Mouse (Mus musculus) CH12.LX (cell line): ENCODE measurements around the gene Celf2. TPM values are rescaled to one million over a fixed set of nuclear protein-coding genes. Genes with fewer than 3 reads are reported as not detected.

ENCODE experiments used
- DNase-seq: peaks from one replicate; pipeline ENCODE4 v3.0.0-alpha.2; 2013; ENCODE audit errors: extremely low read depth
- H3K27ac ChIP-seq: 2 replicates; pipeline ENCODE4 v1.5.1; 2012; ENCODE audit warnings: low read depth, mild to moderate bottlenecking, control low read depth, moderate library complexity; ENCODE audit not compliant: insufficient read depth
- H3K27me3 ChIP-seq: replicated peaks from 2 replicates; pipeline ENCODE3; 2012; ENCODE audit warnings: inconsistent platforms
- H3K36me3 ChIP-seq, 2 experiments: replicated peaks in 1 of 2; 2 replicates each; pipeline versions ENCODE3 to v1.6.1; 2012; ENCODE audit warnings: inconsistent platforms in 1 of 2, low read length in 1 of 2, mild to moderate bottlenecking in 1 of 2, mixed read lengths in 1 of 2, moderate library complexity in 1 of 2; ENCODE audit not compliant: control insufficient read depth in 1 of 2, insufficient read depth in 1 of 2
- H3K4me1 ChIP-seq, 2 experiments: 2 replicates each; pipeline ENCODE4 v1.6.1; 2012; ENCODE audit warnings: inconsistent platforms in 1 of 2, moderate library complexity in 1 of 2; ENCODE audit not compliant: insufficient read depth in 2 of 2, control insufficient read depth in 1 of 2
- H3K4me2 ChIP-seq: 2 replicates; pipeline ENCODE4 v1.6.1; 2012; ENCODE audit warnings: low read depth, mild to moderate bottlenecking, control low read depth; ENCODE audit not compliant: poor library complexity, insufficient read depth, severe bottlenecking
- H3K4me3 ChIP-seq, 3 experiments: fragments of 150-350 bp in 1 of 3; sonication (generic) in 1 of 3; replicated peaks in 1 of 3; 2 replicates each; pipeline versions ENCODE3 to v1.5.1; 2011 to 2012; ENCODE audit warnings: low read depth in 2 of 3, low read length in 2 of 3, mild to moderate bottlenecking in 2 of 3, moderate library complexity in 2 of 3, control low read depth in 1 of 3, improper control_type of control experiment in 1 of 3, inconsistent platforms in 1 of 3, mixed read lengths in 1 of 3; ENCODE audit not compliant: poor library complexity in 1 of 3
- H3K79me2 ChIP-seq: replicated peaks from 2 replicates; pipeline ENCODE4 v1.6.1; 2012; ENCODE audit warnings: mild to moderate bottlenecking, moderate library complexity; ENCODE audit not compliant: control insufficient read depth, poor library complexity, insufficient read depth, severe bottlenecking; ENCODE audit errors: extremely low read depth
- H3K9ac ChIP-seq: 2 replicates; pipeline ENCODE4 v1.6.1; 2012; ENCODE audit warnings: low read depth, mild to moderate bottlenecking, control low read depth, moderate library complexity; ENCODE audit not compliant: insufficient read depth
- H3K9me3 ChIP-seq: replicated peaks from 2 replicates; pipeline ENCODE3; 2012; ENCODE audit warnings: low read length, inconsistent platforms, mixed read lengths
- CTCF ChIP-seq, 2 experiments: IDR thresholded peaks in 1 of 2; conservative IDR thresholded peaks in 1 of 2; 2 replicates each; pipeline ENCODE4 v1.5.1; 2011 to 2012; ENCODE audit warnings: low read depth in 2 of 2, low read length in 2 of 2, improper control_type of control experiment in 1 of 2, inconsistent platforms in 1 of 2, mild to moderate bottlenecking in 1 of 2, moderate library complexity in 1 of 2
- E2F4 ChIP-seq: IDR thresholded peaks from 2 replicates; pipeline ENCODE4 v1.6.1; 2011; ENCODE audit warnings: low read depth, low read length, improper control_type of control experiment; ENCODE audit not compliant: insufficient replicate concordance
- JUND ChIP-seq: conservative IDR thresholded peaks from 2 replicates; pipeline ENCODE4 v1.6.1; 2011; ENCODE audit warnings: low read depth, low read length, improper control_type of control experiment
- MAX ChIP-seq: IDR thresholded peaks from 2 replicates; pipeline ENCODE4 v1.6.1; 2011; ENCODE audit warnings: low read length, improper control_type of control experiment
- MEF2A ChIP-seq: IDR thresholded peaks from 2 replicates; pipeline ENCODE4 v1.6.1; 2014; ENCODE audit warnings: low read depth, mild to moderate bottlenecking, inconsistent platforms, low read length, improper control_type of control experiment, borderline replicate concordance
- NRF1 ChIP-seq: IDR thresholded peaks from 2 replicates; pipeline ENCODE4 v1.6.1; 2014; ENCODE audit warnings: low read depth, mild to moderate bottlenecking, inconsistent platforms, low read length, improper control_type of control experiment, moderate library complexity
- POLR2A ChIP-seq: IDR thresholded peaks from 2 replicates; pipeline ENCODE4 v1.6.1; 2011; ENCODE audit warnings: low read depth, mild to moderate bottlenecking, improper control_type of control experiment, low read length
- SMC3 ChIP-seq: IDR thresholded peaks from 2 replicates; pipeline ENCODE4 v1.6.1; 2011; ENCODE audit warnings: low read depth, low read length, improper control_type of control experiment
- TBP ChIP-seq: conservative IDR thresholded peaks from 2 replicates; pipeline ENCODE4 v1.6.1; 2011; ENCODE audit warnings: low read depth, low read length, improper control_type of control experiment
- USF2 ChIP-seq: conservative IDR thresholded peaks from 2 replicates; pipeline ENCODE4 v1.6.1; 2011; ENCODE audit warnings: low read depth, low read length, improper control_type of control experiment
- dilution Hi-C: fragments of 300-500 bp; cut with MboI; formaldehyde crosslinking; loops from 2 replicates; pipeline ENCODE4 v1.14.3; 2020; ENCODE audit warnings: low sequenced_read_pairs; ENCODE audit not compliant: extremely low pct_unique_long_range_greater_than_20kb, extremely low pct_ligation_motif_present
- in situ Hi-C: fragments of 300-500 bp; cut with MboI; formaldehyde crosslinking; loops from 3 replicates; pipeline ENCODE4 v1.14.3; 2019; ENCODE audit warnings: low sequenced_read_pairs, low pct_ligation_motif_present, low pct_unique_long_range_greater_than_20kb, mixed read lengths
- polyA plus RNA-seq: library from polyadenylated mRNA; unstranded; fragments of >175 nt; gene quantifications from 2 replicates; pipeline ENCODE4 v1.2.1, GENCODE M21; 2012; ENCODE audit warnings: low read depth; ENCODE audit not compliant: insufficient read length
- total RNA-seq, 2 experiments: library from RNA; depleted of rRNA; stranded (reverse); fragments of 300-350 nt in 1 of 2; fragments of >200 nt in 1 of 2; gene quantifications; 2 replicates each; pipeline ENCODE4 v1.2.3; 2012 to 2014

The Celf2 gene
- total and polyA plus RNA-seq, 3 experiments: 51.0 to 143 (median 103) TPM

DNA sequence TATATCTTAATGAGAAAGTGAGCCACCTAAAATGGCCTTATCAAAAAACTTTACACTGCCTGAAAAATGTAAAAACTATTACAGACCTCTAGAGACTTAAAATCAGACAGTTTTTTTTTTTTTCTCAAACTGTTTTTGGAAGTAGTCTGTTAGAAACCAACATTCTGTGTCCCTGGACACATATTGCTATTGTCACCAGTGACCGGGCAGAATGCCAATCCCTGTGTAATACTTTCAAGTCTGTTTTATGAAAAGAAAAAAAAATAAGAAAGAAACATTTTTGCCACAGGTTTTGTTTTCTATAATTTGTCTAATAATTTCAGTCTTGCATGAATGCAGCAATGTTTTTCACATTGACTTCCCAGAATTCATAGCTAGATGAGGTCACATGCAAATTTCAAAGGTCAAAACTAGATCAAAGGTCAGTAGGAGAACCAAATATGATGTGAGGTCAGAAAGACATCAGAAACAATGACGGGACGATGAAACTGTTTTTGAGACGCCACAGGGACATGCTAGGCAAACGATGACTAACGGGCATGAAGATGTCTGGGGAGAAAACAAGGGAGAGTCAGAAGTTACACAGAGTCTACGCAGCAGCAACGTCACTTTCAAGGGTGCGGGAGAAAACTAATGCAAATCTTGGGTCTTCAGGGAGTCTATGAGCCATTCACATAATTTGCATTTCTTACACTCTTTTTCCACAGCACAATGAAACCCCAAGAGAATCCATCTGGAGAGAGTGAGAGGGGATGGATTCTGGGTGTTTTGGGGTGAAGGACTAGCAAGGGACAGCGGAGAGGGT, 964.0 kb downstream of the Celf2 start:
- TF ChIP-seq TBP (0 out of 2 replicates have a peak, but pooled peaks have one; percentile 38), POLR2A (peak; percentile 46), NRF1 (no peak)
- dilution Hi-C loops: no loop called here
- DNase-seq: peak; percentile 98

DNA sequence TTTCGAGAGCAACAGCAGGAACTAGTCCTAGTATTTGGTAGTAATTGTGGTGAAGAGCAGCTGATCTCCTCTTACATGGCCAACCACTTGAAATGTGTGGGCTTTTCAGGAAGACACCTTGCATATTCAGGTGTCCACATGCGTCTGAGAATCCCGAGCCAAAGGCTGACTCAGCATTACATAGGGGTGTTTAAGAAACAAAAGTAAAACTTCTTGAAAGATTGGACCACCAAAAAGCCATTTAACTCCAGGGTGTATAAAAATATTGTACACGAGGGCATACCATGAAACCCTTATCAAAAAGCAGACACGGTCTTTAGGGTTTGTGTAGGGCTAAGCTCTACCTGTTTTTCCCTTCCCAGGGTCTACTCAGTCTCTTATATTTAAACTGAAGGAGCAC, 965.7 kb downstream of the Celf2 start:
- H3K9me3 ChIP-seq: no peaks in the 10 kb centered on the region
- peaks cover 14 to 26% of the 10 kb centered on the region in 2 experiments for H3K36me3 ChIP-seq
- dilution Hi-C loops (no loop called here), in situ Hi-C loops (no loop called here)
- no peak for DNase-seq
- peak overlapping the region; percentile 33 for H3K4me2 ChIP-seq
- H3K79me2 ChIP-seq: no peaks in the 10 kb centered on the region; the same call in 1 of the 2 replicates
- TF ChIP-seq JUND: no peak
- TF ChIP-seq E2F4: no peak
- no peak for TF ChIP-seq MAX
- TF ChIP-seq CTCF (conservative IDR thresholded peaks at IDR 0.05 in 1 of 2, IDR thresholded peaks at IDR 0.05 in 1 of 2; ENCODE audit: low read depth in 2 of 2, low read length in 2 of 2): no peak
- TF ChIP-seq SMC3: no peak
- TF ChIP-seq USF2: no peak
- H3K4me3 ChIP-seq: peak overlapping the region in 1 of 3 experiments; percentile 43
- H3K27me3 ChIP-seq: no peaks in the 10 kb centered on the region
- H3K4me1 ChIP-seq: peaks cover 19 to 88% of the 10 kb centered on the region in 2 experiments
- H3K9ac ChIP-seq: peak overlapping the region; percentile 46
- H3K27ac ChIP-seq: peak overlapping the region; percentile 96

More for the DNA sequence above, 964.0 kb downstream of the Celf2 start:
- H3K9me3 ChIP-seq: no peaks in the 10 kb centered on the region
- no peaks in the 10 kb centered on the region; the same call in 1 of the 2 replicates for H3K79me2 ChIP-seq
- in situ Hi-C loops: no loop called here
- peak overlapping the region; percentile 86 for H3K4me2 ChIP-seq
- H3K27me3 ChIP-seq: no peaks in the 10 kb centered on the region
- H3K9ac ChIP-seq: peak overlapping the region; percentile 55
- no peak overlapping the region for H3K4me3 ChIP-seq
- peaks cover 23 to 39% of the 10 kb centered on the region in 2 experiments for H3K36me3 ChIP-seq
- peaks cover 15 to 87% of the 10 kb centered on the region in 2 experiments for H3K4me1 ChIP-seq
- H3K27ac ChIP-seq: peak overlapping the region; percentile 76

DNA sequence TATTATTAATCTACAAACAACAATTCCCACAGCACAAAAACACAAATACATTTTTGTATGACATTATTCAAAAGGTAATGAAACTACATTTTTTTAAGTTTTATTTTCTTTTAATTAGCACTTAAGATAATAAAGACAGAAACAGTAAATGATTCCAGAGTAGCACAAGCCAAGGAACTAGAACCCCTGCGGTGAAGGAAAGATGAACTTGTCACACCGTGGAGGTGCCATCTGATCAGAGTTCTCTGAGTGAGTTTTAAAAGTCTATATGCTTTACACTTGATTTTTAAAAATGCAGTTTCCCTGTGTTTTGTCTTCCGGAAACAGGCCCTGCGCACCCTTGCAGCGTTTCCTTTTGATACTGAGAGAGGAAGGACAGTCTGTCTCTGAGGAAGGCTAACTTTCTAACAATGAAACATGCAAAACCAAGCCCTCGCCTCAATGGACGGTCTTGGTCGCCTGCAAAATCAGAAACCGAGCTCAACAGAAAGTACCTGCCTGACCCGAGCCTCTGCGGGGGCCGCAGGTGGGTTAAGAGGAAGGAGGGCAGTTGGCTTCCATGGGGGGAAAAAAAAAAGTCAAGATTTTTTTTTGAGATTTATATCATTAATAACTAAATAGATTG, 966.7 kb downstream of the Celf2 start:
- Histone ChIP-seq H3K9me3 (no peaks in the 10 kb centered on the region), H3K27ac (peak overlapping the region; percentile 96), H3K4me1 (peaks cover 21 to 88% of the 10 kb centered on the region in 2 experiments), H3K9ac (peak overlapping the region; percentile 61), H3K4me3 (no peak overlapping the region), H3K4me2 (peak overlapping the region; percentile 33; the same call in 1 of the 2 replicates), H3K36me3 (peaks cover 11 to 20% of the 10 kb centered on the region in 2 experiments), H3K27me3 (no peaks in the 10 kb centered on the region), H3K79me2 (no peaks in the 10 kb centered on the region)
- dilution Hi-C loops (no loop called here), in situ Hi-C loops (no loop called here)
- 0 out of 2 replicates have a peak, but pooled peaks have one; percentile 13 for TF ChIP-seq POLR2A
- no peak for TF ChIP-seq MEF2A
- no peak for DNase-seq
